Mouse (Mus musculus) lung, embryonic 14.5 days (tissue): ENCODE measurements around the gene Ccl7. TPM values are rescaled to one million over a fixed set of nuclear protein-coding genes. Genes with fewer than 3 reads are reported as not detected.

Source experiments
- ATAC-seq: fragments of 200-750 bp; cut with Nextera tagmentation; 2 replicates; pipeline ENCODE4 v1.8.0; 2017; ENCODE audit warnings: mild to moderate bottlenecking, moderate TSS enrichment, moderate library complexity; ENCODE audit not compliant: insufficient read depth
- DNase-seq: peaks from one replicate; pipeline ENCODE4 v3.0.0-alpha.2; 2015
- H3K27ac ChIP-seq: fragments of 300-500 bp; sonication (generic); 2 replicates; pipeline ENCODE4 v1.5.1; 2014; ENCODE audit warnings: low read depth, mild to moderate bottlenecking, moderate library complexity
- H3K27me3 ChIP-seq: fragments of 300-500 bp; sonication (generic); 2 replicates; pipeline ENCODE4 v1.6.1; 2014; ENCODE audit warnings: low read length, control low read depth; ENCODE audit not compliant: insufficient read depth
- H3K36me3 ChIP-seq: fragments of 300-500 bp; sonication (generic); 2 replicates; pipeline ENCODE4 v1.6.1; 2014; ENCODE audit warnings: control low read depth; ENCODE audit not compliant: insufficient read depth
- H3K4me1 ChIP-seq: fragments of 300-500 bp; sonication (generic); 2 replicates; pipeline ENCODE4 v1.6.1; 2014; ENCODE audit warnings: antibody characterized with exemption, control low read depth; ENCODE audit not compliant: insufficient read depth
- H3K4me2 ChIP-seq: fragments of 300-500 bp; sonication (generic); 2 replicates; pipeline ENCODE4 v1.6.1; 2014; ENCODE audit warnings: mild to moderate bottlenecking
- H3K4me3 ChIP-seq: fragments of 300-500 bp; sonication (generic); 2 replicates; pipeline ENCODE4 v1.5.1; 2014; ENCODE audit warnings: low read depth, low read length
- H3K9ac ChIP-seq: fragments of 300-500 bp; sonication (generic); 2 replicates; pipeline ENCODE4 v1.6.1; 2014
- H3K9me3 ChIP-seq: fragments of 300-500 bp; sonication (generic); 2 replicates; pipeline ENCODE4 v1.6.1; 2016; ENCODE audit warnings: low read depth, low read length, control low read depth
- CTCF ChIP-seq: IDR thresholded peaks from 2 replicates; pipeline ENCODE4 v1.5.1; 2016; ENCODE audit warnings: antibody characterized with exemption, low read depth
- WGBS: fragments of 180-500 bp; shearing (Covaris S2); extraction: QIAGEN DNeasy Blood & Tissue Kit; methylation state at CpG from one replicate; pipeline ENCODE4 v1.1.7; 2014; 5-methylcytosine and 5-hydroxymethylcytosine counted together
- polyA plus RNA-seq: library from polyadenylated mRNA; unstranded; fragments of >200 nt; fragmentation: Nextera tagmentation; extraction: Ambion mirVana; gene quantifications from 2 replicates; pipeline ENCODE4 v1.2.1, GENCODE M21; 2014

Gene Ccl7
- polyA plus RNA-seq, 1 experiment from 2014 or later = 13.4 TPM

DNA sequence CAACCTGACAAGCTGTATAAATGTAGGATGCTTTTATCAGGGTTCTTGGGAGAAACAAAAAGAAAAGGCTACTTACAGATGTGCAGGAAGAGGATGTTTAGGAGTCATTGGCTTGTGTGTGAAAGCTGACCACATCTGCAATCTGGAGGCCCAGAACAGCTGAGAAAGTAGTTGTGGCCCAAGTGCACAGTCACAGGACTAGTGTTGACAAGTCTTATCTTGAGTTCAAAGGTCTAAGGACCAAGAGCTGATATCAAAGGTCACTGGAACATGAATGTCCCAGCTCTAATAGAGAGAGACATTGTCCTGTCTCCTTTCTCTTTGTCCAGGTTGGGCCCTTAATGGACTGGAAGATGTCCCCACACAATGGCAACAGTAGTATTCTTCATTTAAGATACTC lies 25.7 kb upstream of the Ccl7 start:
- no peaks in the 10 kb centered on the region for H3K27me3 ChIP-seq
- ATAC-seq = no peak
- H3K9me3 ChIP-seq = no peaks in the 10 kb centered on the region
- no peak for DNase-seq
- no peak overlapping the region for H3K9ac ChIP-seq
- H3K4me1 ChIP-seq = no peaks in the 10 kb centered on the region
- TF ChIP-seq CTCF = no peak
- H3K36me3 ChIP-seq = no peaks in the 10 kb centered on the region
- no peak overlapping the region for H3K4me2 ChIP-seq
- no peak overlapping the region for H3K27ac ChIP-seq
- H3K4me3 ChIP-seq = no peak overlapping the region

DNA sequence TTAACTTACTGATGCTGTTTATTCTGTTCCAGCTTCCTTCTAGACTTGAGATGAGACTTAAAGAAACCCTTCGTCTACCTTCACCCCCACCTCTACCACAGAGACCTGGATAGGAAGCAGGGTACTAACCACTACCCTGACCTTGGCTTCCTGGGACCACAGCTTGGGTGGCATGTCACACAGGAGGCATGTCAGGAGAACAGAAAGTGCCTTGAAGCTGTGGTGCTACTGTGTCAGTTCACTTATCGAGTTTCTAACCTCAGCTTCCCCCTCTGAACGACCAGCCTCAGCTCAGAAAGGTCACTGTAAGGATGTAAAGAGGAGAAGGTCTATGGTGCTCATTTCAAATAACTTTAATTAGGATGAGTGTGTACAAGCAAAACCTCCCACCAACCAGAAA lies 24.1 kb upstream of the Ccl7 start:
- DNase-seq (no peak), ATAC-seq (no peak)
- TF ChIP-seq CTCF = no peak
- Histone ChIP-seq H3K27me3 (no peaks in the 10 kb centered on the region), H3K4me2 (no peak overlapping the region), H3K27ac (no peak overlapping the region), H3K9me3 (no peaks in the 10 kb centered on the region), H3K4me3 (no peak overlapping the region), H3K4me1 (no peaks in the 10 kb centered on the region), H3K9ac (no peak overlapping the region), H3K36me3 (no peaks in the 10 kb centered on the region)
- 53% methylated on average over 3 of the region's 3 CpGs for WGBS

DNA sequence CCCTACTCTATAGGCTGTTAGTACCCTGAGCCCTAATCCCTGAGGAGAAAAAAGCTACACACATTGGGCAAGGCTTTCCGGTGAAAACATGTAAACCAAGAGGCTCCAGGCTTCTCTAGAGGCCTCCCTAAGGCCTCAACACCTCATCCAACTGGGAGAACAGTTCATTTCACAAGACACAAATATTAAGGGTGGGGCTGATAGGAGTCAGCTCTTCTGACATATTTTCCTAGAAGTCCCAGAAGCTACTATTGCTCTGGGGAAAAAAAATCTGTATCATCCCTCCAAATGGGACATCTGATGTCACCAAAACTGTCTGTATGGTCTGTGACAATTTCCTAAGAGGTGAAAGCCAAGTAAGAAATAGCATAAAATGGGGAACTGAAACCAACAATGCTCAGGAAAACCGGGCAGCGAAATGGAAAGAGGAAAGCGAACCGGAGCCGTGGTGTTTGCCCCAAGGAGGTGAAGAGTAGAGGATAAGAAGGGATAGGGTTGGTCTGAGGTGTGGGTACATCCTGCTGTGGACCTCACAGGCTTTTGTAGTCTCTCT lies 22.9 kb upstream of the Ccl7 start:
- no peak overlapping the region for H3K4me2 ChIP-seq
- H3K9ac ChIP-seq = no peak overlapping the region
- H3K9me3 ChIP-seq = no peaks in the 10 kb centered on the region
- no peaks in the 10 kb centered on the region for H3K36me3 ChIP-seq
- no peaks in the 10 kb centered on the region for H3K4me1 ChIP-seq
- WGBS = 82% methylated on average over 6 of the region's 6 CpGs
- no peak for ATAC-seq
- TF ChIP-seq CTCF = no peak
- no peak overlapping the region for H3K27ac ChIP-seq
- no peaks in the 10 kb centered on the region for H3K27me3 ChIP-seq
- no peak overlapping the region for H3K4me3 ChIP-seq
- no peak for DNase-seq

DNA sequence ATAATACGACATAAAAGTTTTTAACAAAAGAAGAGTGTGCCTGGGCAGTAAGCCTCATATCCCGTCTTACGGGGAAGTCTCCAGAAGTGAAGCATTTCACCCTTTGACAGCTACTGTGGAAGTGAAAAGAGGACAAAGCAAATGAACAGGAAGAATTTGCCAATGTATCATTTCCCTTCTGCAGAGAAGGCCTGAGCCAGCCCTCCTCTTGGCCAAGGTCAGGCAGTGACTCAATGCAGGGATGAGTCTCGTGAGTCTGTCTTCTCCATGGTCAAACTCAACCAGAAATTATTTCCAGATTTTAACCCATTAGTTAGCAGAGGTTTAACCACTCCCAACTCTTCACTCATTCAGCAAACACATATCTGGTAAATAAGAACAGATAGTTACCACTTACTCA lies 21.7 kb upstream of the Ccl7 start:
- Histone ChIP-seq H3K4me2 (no peak overlapping the region), H3K27ac (no peak overlapping the region), H3K27me3 (no peaks in the 10 kb centered on the region), H3K36me3 (no peaks in the 10 kb centered on the region), H3K9me3 (no peaks in the 10 kb centered on the region), H3K4me3 (no peak overlapping the region), H3K4me1 (no peaks in the 10 kb centered on the region), H3K9ac (no peak overlapping the region)
- DNase-seq (no peak), ATAC-seq (no peak)
- no peak for TF ChIP-seq CTCF
- WGBS = 77% methylated on average over 4 of the region's 4 CpGs

DNA sequence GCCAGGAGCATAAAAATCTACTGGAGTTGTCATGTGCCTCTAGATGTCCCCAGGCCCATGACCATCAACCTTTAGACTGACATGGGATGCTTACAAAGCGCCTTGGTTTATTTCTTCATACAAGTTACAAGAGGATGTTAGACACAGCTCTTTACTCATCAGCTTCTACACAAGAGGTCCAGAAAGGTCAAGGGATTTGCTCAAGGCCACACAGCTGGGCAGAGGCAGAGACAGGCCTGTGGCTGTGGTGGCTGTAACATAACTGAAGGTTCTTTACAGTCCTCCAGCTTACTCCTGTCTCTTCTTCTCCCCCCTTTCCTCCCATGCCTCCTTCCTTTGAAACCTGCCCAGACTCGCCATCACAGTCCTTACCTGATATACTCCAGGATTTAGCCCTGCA lies 15.3 kb upstream of the Ccl7 start:
- ATAC-seq (no peak), DNase-seq (no peak)
- Histone ChIP-seq H3K27me3 (no peaks in the 10 kb centered on the region), H3K9ac (no peak overlapping the region), H3K9me3 (no peaks in the 10 kb centered on the region), H3K4me3 (no peak overlapping the region), H3K36me3 (no peaks in the 10 kb centered on the region), H3K4me1 (peaks cover 18% of the 10 kb centered on the region), H3K27ac (no peak overlapping the region), H3K4me2 (no peak overlapping the region)
- TF ChIP-seq CTCF = no peak
- 66% methylated on average over 2 of the region's 2 CpGs for WGBS

DNA sequence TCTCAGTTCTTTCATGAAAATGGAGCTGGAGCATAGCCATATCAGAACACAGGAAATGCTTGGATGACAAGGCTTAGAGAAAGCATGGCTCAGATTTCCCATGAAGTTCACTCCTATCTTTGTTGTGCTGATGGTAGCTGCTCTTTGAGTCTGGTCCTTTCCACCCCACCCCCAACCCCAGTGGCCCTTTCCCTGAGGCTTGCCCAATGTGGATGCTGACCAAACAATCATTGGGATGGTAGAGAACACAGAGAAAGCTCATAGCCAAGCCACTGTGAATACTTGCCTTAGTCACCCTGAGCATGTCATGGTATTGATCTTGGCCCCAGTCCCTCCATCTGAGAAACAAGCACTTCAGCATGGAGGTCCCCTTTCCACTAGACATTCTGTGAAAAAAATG lies 13.4 kb upstream of the Ccl7 start:
- Histone ChIP-seq H3K9me3 (no peaks in the 10 kb centered on the region), H3K27me3 (no peaks in the 10 kb centered on the region), H3K4me2 (no peak overlapping the region), H3K4me1 (peaks cover 18% of the 10 kb centered on the region), H3K4me3 (no peak overlapping the region), H3K9ac (no peak overlapping the region), H3K27ac (peak overlapping the region; percentile 86; the same call in 1 of the 2 replicates), H3K36me3 (no peaks in the 10 kb centered on the region)
- ATAC-seq (no peak), DNase-seq (peak; percentile 42)
- TF ChIP-seq CTCF = no peak

DNA sequence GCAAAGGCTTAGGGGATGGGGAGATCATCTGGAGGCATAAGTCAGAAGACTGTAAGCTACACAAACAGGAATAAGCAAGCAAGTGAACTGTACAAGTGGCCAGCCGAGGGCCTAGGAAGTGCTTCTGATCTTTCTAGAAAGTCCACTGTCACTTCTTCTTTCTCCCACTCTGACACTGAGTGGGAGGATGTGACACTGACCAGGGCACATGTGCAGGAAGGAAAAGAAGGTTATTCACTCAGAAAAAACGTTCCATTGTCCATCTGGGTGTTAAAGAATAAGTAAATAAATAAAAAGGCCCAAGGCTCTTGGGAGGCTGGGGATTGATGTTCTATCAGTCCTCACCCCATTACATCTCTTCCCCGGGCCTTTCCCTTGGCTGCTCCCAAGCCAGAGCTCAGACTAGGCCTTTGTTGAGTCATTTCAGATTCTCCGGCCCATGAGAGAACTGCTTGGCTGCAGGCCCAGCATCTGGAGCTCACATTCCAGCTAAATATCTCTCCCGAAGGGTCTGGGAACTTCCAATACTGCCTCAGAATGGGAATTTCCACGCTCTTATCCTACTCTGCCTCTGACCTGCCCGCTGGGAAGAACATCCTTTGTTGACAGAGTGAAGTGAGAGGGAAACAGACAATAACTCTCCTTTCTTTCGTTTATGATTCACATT lies 12.7 kb upstream of the Ccl7 start:
- peak overlapping the region; percentile 86 for H3K27ac ChIP-seq
- H3K9ac ChIP-seq = no peak overlapping the region
- peak; percentile 92 for ATAC-seq
- peaks cover 18% of the 10 kb centered on the region for H3K4me1 ChIP-seq
- H3K36me3 ChIP-seq = no peaks in the 10 kb centered on the region
- H3K27me3 ChIP-seq = no peaks in the 10 kb centered on the region
- H3K9me3 ChIP-seq = no peaks in the 10 kb centered on the region
- DNase-seq = peak; percentile 97
- no peak overlapping the region for H3K4me2 ChIP-seq
- WGBS = 17% methylated on average over 8 of the region's 8 CpGs
- no peak overlapping the region for H3K4me3 ChIP-seq
- TF ChIP-seq CTCF = no peak
